Mouse (Mus musculus) c-Kit-positive CD71-positive TER-119-negative erythroid progenitor cells, embryonic 14.5 days (primary cell): ENCODE data around the gene Aox4.

Experiments
- DNase-seq: peaks from one replicate; pipeline ENCODE4 v3.0.0-alpha.2; 2013; ENCODE audit warnings: low read depth

The Aox4 gene

GRCm38 (mm10) chr1:58210203-58210602 lies at the start of gene Aox4:
Gene Aox4, plus strand, starts transcription at chr1:58210397.
- no peak for DNase-seq

GRCm38 (mm10) chr1:58169893-58170292 lies 40.3 kb upstream of the Aox4 start:
- DNase-seq = no peak

- DNase-seq = no peak
Observed at GRCm38 (mm10) chr1:58188514-58189175, 21.6 kb upstream of the Aox4 start.

- no peak for DNase-seq
Observed at GRCm38 (mm10) chr1:58194317-58194716, 15.9 kb upstream of the Aox4 start.

GRCm38 (mm10) chr1:58194988-58195387 lies 15.2 kb upstream of the Aox4 start:
- DNase-seq = no peak

- DNase-seq = no peak
Observed at GRCm38 (mm10) chr1:58195541-58195940, 14.7 kb upstream of the Aox4 start.

GRCm38 (mm10) chr1:58197023-58197422 lies 13.2 kb upstream of the Aox4 start:
- no peak for DNase-seq

GRCm38 (mm10) chr1:58198386-58198785 lies 11.8 kb upstream of the Aox4 start:
- no peak for DNase-seq

- no peak for DNase-seq
Observed at GRCm38 (mm10) chr1:58212805-58213204, 2.6 kb downstream of the Aox4 start.

GRCm38 (mm10) chr1:58213838-58214237 lies 3.6 kb downstream of the Aox4 start:
- no peak for DNase-seq

- no peak for DNase-seq
Observed at GRCm38 (mm10) chr1:58215353-58215752, 5.2 kb downstream of the Aox4 start.

- DNase-seq = no peak
Observed at GRCm38 (mm10) chr1:58215956-58216532, 5.8 kb downstream of the Aox4 start.

GRCm38 (mm10) chr1:58221070-58221469 lies 10.9 kb downstream of the Aox4 start:
- no peak for DNase-seq

GRCm38 (mm10) chr1:58221879-58222278 lies 11.7 kb downstream of the Aox4 start:
- DNase-seq = no peak

GRCm38 (mm10) chr1:58228086-58228485 lies 17.9 kb downstream of the Aox4 start:
- DNase-seq = no peak

GRCm38 (mm10) chr1:58228916-58229315 lies 18.7 kb downstream of the Aox4 start:
- DNase-seq = no peak

GRCm38 (mm10) chr1:58229774-58230173 lies 19.6 kb downstream of the Aox4 start:
- no peak for DNase-seq

GRCm38 (mm10) chr1:58230542-58230941 lies 20.3 kb downstream of the Aox4 start:
- DNase-seq = no peak

GRCm38 (mm10) chr1:58235405-58235804 lies 25.2 kb downstream of the Aox4 start:
- DNase-seq = no peak

- no peak for DNase-seq
Observed at GRCm38 (mm10) chr1:58237527-58238299, 27.5 kb downstream of the Aox4 start.

- DNase-seq = no peak
Observed at GRCm38 (mm10) chr1:58238440-58238839, 28.2 kb downstream of the Aox4 start.

- no peak for DNase-seq
Observed at GRCm38 (mm10) chr1:58238961-58239360, 28.8 kb downstream of the Aox4 start.

GRCm38 (mm10) chr1:58240347-58240746 lies 30.1 kb downstream of the Aox4 start:
- DNase-seq = no peak
